Mouse (Mus musculus) gastrocnemius, postnatal 14 days (tissue): ENCODE results near the gene Foxf1. TPM values are rescaled to one million over a fixed set of nuclear protein-coding genes. Genes with fewer than 3 reads are reported as not detected.

Experiments
- DNase-seq: peaks from one replicate; pipeline ENCODE4 v3.0.0; 2021; ENCODE audit warnings: mixed read lengths
- intact Hi-C: fragments of 180-260 bp; cut with DNase I; formaldehyde crosslinking; loops from one replicate; pipeline ENCODE4 v1.15.1; 2025; ENCODE audit warnings: low total_unique reads
- microRNA-seq, 2 experiments: library from miRNA; unstranded; fragments of <30 nt; microRNA quantifications; one replicate each; pipeline ENCODE4 v1.2.0; 2021
- total RNA-seq, 2 experiments: library from RNA; stranded (reverse); gene quantifications; 2 replicates each; pipeline ENCODE4 v1.2.3; 2021

Foxf1 gene
- total RNA-seq, 2 experiments from 2014 or later = 0.14 to 0.18 TPM

DNA sequence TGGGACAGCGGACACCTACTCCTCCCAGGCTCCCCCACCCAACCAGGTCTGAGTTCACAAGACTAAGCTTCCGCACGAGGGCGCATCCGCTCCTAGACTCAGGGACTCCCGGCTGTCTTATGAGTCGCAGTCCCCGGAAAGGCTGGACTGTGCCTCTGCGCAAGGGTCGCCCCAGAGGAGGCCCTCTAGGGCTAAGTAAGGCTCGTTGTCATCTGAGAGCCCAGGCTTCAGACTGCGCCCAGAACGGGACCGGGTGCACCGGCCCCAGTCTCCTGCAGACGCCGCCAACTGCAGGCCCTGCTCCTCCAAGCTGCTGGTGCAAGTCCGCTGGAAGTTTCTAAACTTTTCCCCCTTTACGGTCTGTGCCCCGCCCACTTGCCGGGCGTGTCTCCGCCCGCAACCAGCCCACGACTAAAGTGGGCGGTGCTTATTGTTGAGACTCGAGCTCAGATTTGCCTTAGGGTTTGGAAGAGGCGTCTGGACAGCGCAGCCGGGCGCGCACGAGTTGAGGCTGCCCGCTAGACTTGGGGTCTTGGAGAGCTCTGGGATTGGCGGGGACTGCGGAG, 41.2 kb downstream of the Foxf1 start:
- DNase-seq = peak; percentile 57
- intact Hi-C loops = loop anchor here (5.0 kb wide), 1 partner anchor 272 kb away; no protein-coding TSS in a partner anchor

DNA sequence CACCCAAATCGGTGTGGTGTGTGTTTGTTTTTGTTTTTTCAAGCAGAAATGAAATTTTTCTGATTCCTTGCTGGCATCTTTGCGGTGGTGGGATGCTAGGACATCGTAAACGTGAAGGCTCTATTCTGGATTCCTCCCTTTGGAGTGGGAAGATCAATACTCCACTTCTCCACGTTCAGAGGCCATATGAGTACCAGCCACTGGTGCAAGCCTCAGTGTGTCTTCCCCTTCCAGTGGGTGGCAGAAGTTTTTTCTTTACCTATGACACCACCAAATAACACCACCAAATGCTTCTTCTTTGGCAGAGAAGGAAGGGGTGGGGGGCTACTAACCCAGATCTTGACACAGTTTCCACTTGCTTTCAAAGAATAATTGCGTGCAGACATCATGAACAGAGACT, 42.0 kb downstream of the Foxf1 start:
- intact Hi-C loops = loop anchor here (5.0 kb wide), 1 partner anchor 271 kb away; no protein-coding TSS in a partner anchor

DNA sequence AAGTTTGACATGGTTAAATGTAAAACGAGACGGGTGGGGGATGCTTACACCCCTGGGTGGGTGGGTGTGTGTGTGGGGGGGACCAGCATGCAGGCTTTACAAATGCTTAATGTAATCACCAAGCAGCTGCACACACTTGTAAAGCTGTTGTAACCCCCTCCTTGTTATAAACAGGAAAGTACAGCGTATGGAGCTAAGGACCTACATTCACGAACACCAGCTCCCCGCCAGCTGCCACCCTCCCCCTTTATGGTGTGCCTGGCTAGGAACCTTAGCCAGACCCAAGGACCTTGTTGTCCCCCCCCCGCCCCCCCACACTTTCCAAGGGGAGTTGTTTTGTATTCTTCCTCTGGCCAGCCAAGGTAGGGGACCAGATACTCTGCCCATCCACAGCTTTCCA, 42.5 kb downstream of the Foxf1 start:
- intact Hi-C loops = loop anchor here (5.0 kb wide), 1 partner anchor 271 kb away; no protein-coding TSS in a partner anchor
- DNase-seq = no peak

More for the DNA sequence above, 42.0 kb downstream of the Foxf1 start:
- DNase-seq = no peak

DNA sequence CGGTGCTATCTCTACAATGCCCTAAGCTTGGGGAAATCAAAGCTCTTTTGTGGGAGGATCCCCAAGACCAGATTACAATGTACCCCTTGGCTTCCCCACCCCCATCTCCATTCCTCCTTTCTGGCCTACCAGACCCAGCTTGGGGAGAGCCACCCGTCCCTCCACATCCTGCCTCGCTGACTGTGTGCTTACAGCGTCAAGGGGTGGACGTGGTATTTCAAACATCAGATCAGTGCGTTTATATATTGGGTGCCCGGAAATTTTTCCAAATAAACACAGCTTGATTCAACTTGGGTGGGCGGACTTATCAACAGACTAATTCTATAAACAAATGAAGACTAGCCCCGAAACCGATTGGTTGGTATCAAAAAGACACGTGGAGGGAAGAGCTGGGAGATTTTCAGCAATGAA, 43.1 kb downstream of the Foxf1 start:
- no peak for DNase-seq
- intact Hi-C loops = loop anchor here (5.0 kb wide), 1 partner anchor 270 kb away; no protein-coding TSS in a partner anchor

DNA sequence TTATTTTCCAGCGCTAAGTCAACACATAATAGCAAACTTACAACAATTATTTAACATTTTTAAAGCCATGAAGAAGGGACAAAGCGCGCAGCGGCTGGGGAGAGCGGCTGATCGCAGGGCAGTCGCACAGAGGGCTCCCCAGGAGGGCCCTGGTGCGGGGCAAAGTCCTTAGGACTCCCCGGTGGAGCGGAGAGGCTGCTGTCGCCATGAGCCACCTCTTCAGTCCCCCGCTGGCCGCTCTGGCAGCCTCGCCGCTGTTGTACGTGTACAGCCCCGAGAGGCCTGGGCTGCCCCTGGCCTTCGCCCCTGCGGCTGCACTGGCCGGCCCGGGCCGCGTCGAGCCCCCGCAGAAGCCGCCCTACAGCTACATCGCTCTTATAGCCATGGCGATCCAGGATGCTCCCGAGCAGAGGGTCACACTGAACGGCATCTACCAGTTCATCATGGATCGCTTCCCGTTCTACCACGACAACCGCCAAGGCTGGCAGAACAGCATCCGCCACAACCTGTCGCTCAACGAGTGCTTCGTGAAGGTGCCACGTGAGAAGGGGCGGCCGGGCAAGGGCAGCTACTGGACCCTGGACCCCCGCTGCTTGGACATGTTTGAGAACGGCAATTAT, 43.7 kb downstream of the Foxf1 start, which contains the start of gene Foxl1:
TSS of gene Foxl1 (plus strand) at position 185 of the 620 bp plus-strand sequence.
- DNase-seq = no peak

DNA sequence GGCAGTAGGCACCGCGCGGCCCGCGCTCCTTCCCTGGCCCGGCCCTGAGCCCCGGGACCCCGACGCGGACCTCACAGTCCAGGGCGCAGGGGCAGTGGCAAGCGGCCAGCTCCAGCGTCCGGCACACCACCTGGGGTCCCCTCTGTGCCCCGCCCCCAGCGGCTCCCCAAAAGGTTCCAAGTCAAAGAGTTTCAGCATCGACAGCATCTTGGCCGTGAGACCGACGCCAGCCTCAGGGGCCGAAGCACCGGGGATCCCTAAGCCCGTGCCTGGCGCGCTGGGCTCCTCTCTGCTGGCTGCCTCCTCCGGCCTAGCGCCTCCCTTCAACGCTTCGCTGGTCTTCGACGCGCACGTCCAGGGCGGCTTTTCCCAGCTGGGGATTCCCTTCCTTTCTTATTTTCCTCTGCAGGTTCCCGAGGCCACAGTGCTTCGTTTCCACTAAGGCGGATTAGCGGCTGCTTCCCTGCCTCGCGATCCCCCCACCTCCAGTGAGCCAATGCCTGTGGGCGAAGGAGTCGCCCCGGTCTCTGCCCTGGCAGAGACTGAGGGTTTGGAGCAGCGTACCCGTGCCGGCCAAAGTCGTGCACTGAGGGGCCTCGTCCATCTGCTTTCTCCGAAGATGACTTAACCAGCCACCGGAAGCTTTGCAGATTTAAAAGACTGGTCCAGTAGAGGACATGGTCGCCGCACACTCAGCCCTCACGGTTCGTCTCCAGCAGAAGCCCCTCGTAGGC, 44.5 kb downstream of the Foxf1 start:
- intact Hi-C loops = loop anchor here (5.0 kb wide), 1 partner anchor 269 kb away; no protein-coding TSS in a partner anchor
- no peak for DNase-seq

More for the DNA sequence above, 43.7 kb downstream of the Foxf1 start, which contains the start of gene Foxl1:
- intact Hi-C loops = loop anchor here (5.0 kb wide), 1 partner anchor 269 kb away; no protein-coding TSS in a partner anchor

DNA sequence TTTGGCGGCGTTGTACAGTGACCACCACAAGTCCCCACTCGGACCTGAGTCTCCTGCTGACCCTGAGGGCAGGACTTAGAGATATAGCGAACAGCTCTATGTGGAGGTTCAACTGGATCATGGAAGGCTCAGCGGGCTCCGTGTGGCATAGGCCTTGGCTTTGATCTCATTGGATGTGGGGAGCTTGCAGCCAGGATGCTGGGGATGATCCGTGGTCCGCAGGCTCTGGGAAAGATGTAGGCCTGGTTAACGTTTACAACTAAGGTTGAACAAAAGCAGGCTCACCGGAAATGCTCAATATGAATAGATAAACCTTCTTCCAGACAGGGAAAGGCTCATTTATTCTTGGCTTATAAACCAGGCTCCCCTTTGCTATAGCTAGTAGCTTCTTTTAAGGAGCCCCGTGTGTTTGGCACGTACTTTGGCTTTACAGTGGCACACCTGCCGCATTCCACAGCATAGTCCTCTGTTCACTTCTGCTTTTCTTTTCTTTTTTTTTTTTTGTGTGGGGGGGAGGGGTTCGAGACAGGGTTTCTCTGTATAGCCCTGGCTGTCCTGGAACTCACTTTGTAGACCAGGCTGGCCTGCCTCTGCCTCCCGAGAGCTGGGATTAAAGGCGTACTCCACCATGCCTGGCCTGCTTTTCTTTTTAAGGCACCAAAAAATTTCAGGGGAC, 45.2 kb downstream of the Foxf1 start:
- DNase-seq = no peak
- intact Hi-C loops = loop anchor here (5.0 kb wide), 1 partner anchor 268 kb away; no protein-coding TSS in a partner anchor

DNA sequence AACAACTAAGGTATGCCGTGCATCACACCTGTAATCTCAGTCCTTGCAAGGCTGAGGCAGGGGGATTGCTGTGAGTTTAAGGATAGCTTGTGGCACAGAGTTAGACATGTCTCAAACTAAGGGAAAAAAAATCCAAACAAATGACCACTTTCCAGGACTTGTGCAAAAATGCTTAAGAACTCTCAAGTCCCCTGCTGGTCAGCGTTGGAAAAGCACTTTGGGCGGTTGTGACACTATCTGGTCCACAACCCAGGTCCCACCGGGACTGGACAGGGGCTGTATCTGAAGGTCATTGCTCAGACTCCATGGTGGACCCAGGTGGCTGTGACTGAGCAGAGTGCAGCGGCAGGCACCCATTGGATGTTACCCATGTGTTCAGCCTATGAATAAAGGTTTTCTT, 46.3 kb downstream of the Foxf1 start:
- intact Hi-C loops = no loop called here
- no peak for DNase-seq

DNA sequence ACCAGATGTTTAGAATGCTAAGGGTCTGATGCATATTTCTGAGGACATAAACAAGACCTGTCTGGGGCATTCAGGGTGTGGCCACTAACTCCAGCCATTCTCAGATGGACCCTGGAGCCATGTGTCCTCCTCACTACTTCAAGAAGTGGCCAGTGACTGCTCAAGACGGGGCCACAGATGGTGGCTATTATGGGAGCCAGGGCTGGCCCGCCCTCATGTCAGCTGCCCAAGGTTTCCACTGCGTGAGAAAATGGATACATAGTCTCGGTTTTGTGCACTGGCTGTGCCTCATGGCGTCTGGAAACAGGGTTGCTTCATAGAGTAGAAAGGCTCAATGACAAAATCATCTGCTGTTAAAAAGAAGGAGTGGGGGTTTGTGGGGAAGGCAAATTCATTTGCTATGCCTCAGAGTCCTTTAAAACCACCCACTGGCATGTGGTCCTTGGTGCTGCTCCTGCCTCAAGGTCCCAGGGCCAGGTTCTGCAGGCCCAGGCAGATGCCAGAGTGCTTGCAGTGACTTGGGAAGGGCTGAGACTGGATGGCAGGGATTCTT, 48.9 kb downstream of the Foxf1 start:
- intact Hi-C loops = no loop called here
- no peak for DNase-seq

DNA sequence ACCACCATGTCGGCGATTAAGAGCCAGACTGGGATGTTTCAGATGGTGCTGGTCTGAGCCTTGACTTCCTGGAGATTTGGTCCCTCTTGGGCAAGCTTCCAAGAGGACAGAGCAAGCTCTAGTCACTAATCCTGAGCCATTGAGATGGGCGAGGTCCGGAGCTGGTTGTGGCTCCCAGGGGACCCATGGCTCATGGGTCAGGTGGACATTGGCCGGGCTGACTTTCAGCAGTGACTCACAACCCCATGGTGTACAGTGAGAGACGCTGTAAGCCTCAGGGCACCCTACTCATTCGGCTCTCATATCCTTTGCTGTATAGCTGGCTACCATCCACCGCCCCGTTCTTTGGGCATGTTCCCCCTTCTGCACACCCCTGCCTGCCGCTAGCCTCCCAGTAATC, 49.9 kb downstream of the Foxf1 start:
- intact Hi-C loops = no loop called here
- no peak for DNase-seq

DNA sequence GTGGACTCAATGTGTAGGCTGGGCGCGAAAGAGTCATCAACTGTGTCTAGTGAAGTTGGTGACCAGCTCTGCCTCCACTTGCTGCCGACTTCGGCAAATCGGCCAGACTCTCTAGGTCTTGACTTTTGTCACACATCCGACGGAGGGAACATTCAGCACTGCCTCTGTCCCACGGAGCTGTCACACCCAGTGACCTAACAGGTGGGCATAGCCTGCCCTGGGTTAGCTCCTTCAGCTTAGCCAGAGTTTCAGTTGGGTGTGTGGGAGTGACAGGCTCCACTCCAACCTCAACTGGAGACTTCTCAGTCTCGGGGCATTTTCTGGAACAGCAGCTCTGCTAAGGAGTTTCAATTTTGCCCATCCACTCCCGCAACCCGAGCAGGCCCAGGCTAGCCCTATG, 50.3 kb downstream of the Foxf1 start:
- no peak for DNase-seq
- intact Hi-C loops = no loop called here

DNA sequence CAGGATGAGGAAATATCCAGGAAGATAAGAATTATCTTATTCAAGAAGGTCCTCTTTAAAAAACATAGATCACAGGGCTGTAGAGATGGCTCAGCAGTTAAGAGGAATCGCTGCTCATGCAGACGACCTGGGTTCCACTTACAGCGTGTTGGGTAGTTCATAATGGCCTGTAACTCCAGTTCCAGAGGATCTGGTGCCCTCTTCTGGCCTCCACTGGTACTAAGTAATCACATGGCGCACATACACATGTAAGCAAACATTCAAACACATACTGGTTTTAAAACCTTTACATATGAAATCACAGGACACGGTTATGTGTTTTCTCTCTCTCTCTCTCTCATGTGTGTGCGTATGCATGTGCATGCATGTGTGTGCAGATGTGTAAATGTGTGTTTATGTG, 52.7 kb downstream of the Foxf1 start:
- no peak for DNase-seq
- intact Hi-C loops = no loop called here

Small RNA genes lying within 50 kb of the gene (microRNA-seq; reads per million reads assigned to microRNA genes)
- 0 reads per million in 2 experiments for gene Gm27530

Other genes with a start within 250 kb of the Foxf1 start
- gene Mthfsd, start 24.0 kb downstream of the Foxf1 start, total RNA-seq = 10 to 100 TPM; 12.5 to 13.0 TPM
- under 1 TPM; 0.33 to 0.45 TPM for gene Foxc2, start 31.8 kb downstream of the Foxf1 start, total RNA-seq
- gene Foxl1, start 43.6 kb downstream of the Foxf1 start, total RNA-seq = under 1 TPM in 1 of 2 experiments, not detected in 1; 0.10 TPM